Mouse (Mus musculus) forebrain, embryonic 10.5 days (tissue): Measurements from ENCODE around the gene Gm20696. TPM values are rescaled to one million over a fixed set of nuclear protein-coding genes. Genes with fewer than 3 reads are reported as not detected.
A peak's percentile ranks its signal among the peaks of the same experiment; 100 is the strongest.

Experiments used
- DNase-seq: peaks from one replicate; pipeline ENCODE4 v3.0.0-alpha.2; 2017; ENCODE audit warnings: low spot score; ENCODE audit errors: extremely low spot score
- H3K27ac ChIP-seq: fragments of 300-500 bp; sonication (generic); 2 replicates; pipeline ENCODE4 v1.5.1; 2016; ENCODE audit warnings: mild to moderate bottlenecking
- H3K27me3 ChIP-seq: fragments of 300-500 bp; sonication (generic); 2 replicates; pipeline ENCODE4 v1.6.1; 2016; ENCODE audit warnings: mild to moderate bottlenecking; ENCODE audit not compliant: poor library complexity, severe bottlenecking
- H3K36me3 ChIP-seq: fragments of 300-500 bp; sonication (generic); replicated peaks from 2 replicates; pipeline ENCODE4 v1.6.1; 2016; ENCODE audit warnings: mild to moderate bottlenecking, moderate library complexity
- H3K4me1 ChIP-seq: fragments of 300-500 bp; sonication (generic); 2 replicates; pipeline ENCODE4 v1.6.1; 2016
- H3K4me3 ChIP-seq: fragments of 300-500 bp; sonication (generic); 2 replicates; pipeline ENCODE4 v1.5.1; 2016; ENCODE audit warnings: mild to moderate bottlenecking, moderate library complexity
- H3K9me3 ChIP-seq: fragments of 300-500 bp; sonication (generic); 2 replicates; pipeline ENCODE4 v1.6.1; 2016; ENCODE audit warnings: mild to moderate bottlenecking, moderate library complexity
- WGBS: fragments of 180-500 bp; shearing (Covaris S2); methylation state at CpG from one replicate; pipeline ENCODE4 v1.1.7; 2016; 5-methylcytosine and 5-hydroxymethylcytosine counted together
- polyA plus RNA-seq: library from polyadenylated mRNA; unstranded; fragments of >200 nt; fragmentation: Nextera tagmentation; extraction: Ambion mirVana; gene quantifications from 2 replicates; pipeline ENCODE4 v1.2.1, GENCODE M21; 2016

The Gm20696 gene
- polyA plus RNA-seq, 1 experiment from 2014 or later, result 3.6 TPM

DNA sequence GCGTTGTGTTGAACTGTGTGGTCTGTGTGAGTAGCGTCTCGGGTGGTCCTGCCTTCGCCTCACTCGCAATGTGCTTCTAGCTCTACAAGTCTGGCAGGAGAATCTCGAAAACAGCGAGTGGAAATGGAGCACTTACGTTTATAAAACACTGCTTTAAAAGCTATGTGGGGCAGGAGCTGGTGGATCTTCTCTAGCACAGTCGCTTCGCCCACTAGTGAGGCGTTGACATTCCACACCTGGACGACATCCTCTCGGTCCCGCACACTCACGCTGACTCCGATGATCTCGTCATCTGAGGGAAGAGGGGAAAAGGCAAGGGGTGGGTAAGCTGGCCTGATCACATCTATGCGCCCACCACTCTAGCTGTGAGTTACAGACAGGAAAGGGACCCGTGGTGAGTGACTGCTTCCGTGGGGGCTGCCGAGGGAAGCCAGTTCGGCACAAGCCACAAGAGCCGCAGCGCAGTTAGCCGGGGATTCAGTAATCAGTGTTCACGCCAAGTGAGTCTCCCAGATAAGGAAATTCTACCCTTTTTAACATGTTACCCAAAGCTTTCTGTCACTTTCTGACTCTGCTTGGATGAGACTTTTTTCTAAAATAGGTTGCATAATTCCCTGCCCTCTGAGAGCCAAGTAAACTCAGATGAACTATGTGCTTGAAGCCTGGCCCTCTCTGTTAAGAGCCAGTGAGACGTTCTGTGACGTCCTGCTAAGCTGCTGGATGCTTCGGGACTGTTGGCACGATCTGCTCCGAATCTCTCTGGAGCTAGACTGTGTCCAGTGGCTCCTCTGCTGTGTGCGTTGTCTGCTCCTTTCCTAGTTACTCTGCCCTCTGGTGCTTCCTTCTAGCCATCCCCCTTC is 34.2 kb downstream of the Gm20696 start:
- Histone ChIP-seq H3K27me3 (no peaks in the 10 kb centered on the region), H3K9me3 (no peaks in the 10 kb centered on the region), H3K4me1 (peaks cover 10% of the 10 kb centered on the region), H3K36me3 (peaks cover 22% of the 10 kb centered on the region), H3K4me3 (no peak overlapping the region), H3K27ac (no peak overlapping the region)
- DNase-seq, result no peak
- 92% methylated on average over 32 of the region's 32 CpGs for WGBS

DNA sequence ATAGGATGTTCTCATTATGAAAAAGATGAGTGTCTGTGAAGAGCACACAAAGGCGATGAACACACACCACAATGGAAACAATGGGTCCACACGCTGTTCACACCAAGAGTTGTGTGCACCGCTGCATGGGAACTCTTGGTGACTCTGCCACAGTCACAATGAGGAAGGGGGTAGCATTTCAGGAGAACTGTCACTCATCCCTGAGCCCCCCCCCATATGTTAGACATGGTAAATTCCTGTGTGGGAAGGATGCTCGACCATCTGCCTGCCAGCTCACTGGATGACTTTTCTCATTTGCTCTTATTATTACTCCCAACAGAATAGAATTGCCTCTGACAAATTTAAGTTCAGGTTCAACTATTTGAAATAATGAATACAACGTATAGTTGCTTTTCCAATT is 35.0 kb downstream of the Gm20696 start:
- Histone ChIP-seq H3K27ac (no peak overlapping the region), H3K4me1 (peaks cover 10% of the 10 kb centered on the region), H3K27me3 (no peaks in the 10 kb centered on the region), H3K4me3 (no peak overlapping the region), H3K36me3 (peaks cover 22% of the 10 kb centered on the region), H3K9me3 (no peaks in the 10 kb centered on the region)
- WGBS, result 92% methylated on average over 5 of the region's 5 CpGs
- no peak for DNase-seq

GRCm38 (mm10) chr6:99629726-99630458 is 36.7 kb downstream of the Gm20696 start:
- no peaks in the 10 kb centered on the region for H3K9me3 ChIP-seq
- no peak overlapping the region for H3K27ac ChIP-seq
- DNase-seq, result no peak
- no peak overlapping the region for H3K4me3 ChIP-seq
- peaks cover 19% of the 10 kb centered on the region for H3K36me3 ChIP-seq
- H3K27me3 ChIP-seq, result no peaks in the 10 kb centered on the region
- 80% methylated on average over 8 of the region's 8 CpGs for WGBS
- H3K4me1 ChIP-seq, result peaks cover 23% of the 10 kb centered on the region

DNA sequence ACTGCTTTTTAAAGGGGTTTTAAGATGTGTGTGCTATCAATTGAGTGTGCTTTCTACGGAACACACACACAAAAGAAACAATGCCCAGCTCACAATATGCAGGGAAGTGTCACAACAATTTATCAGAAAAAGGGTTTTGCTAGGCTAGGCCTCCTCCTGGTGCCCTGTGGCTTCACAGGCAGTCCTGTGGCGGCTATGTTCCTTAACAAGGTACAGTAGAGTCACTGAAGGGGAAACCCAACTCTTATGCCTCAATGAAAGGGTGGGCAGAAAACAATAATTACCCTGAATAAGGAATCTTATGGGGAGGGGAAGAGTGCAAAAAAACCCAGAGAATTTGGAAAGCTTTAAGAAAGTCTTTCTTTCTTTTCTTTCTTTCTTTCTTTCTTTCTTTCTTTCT is 40.2 kb downstream of the Gm20696 start:
- H3K27ac ChIP-seq, result 0 out of 2 replicates have a peak overlapping the region, but pooled peaks have one; percentile 67
- no peak for DNase-seq
- no peaks in the 10 kb centered on the region for H3K9me3 ChIP-seq
- peaks cover 9% of the 10 kb centered on the region for H3K36me3 ChIP-seq
- no peaks in the 10 kb centered on the region for H3K27me3 ChIP-seq
- H3K4me1 ChIP-seq, result peaks cover 44% of the 10 kb centered on the region
- 46% methylated on average over 2 of the region's 2 CpGs for WGBS
- no peak overlapping the region for H3K4me3 ChIP-seq

GRCm38 (mm10) chr6:99625803-99626202 is 40.8 kb downstream of the Gm20696 start:
- H3K4me1 ChIP-seq, result peaks cover 44% of the 10 kb centered on the region
- DNase-seq, result no peak
- peaks cover 9% of the 10 kb centered on the region for H3K36me3 ChIP-seq
- no peaks in the 10 kb centered on the region for H3K27me3 ChIP-seq
- H3K4me3 ChIP-seq, result no peak overlapping the region
- H3K27ac ChIP-seq, result peak overlapping the region; percentile 67
- 31% methylated on average over 7 of the region's 7 CpGs for WGBS
- H3K9me3 ChIP-seq, result no peaks in the 10 kb centered on the region

DNA sequence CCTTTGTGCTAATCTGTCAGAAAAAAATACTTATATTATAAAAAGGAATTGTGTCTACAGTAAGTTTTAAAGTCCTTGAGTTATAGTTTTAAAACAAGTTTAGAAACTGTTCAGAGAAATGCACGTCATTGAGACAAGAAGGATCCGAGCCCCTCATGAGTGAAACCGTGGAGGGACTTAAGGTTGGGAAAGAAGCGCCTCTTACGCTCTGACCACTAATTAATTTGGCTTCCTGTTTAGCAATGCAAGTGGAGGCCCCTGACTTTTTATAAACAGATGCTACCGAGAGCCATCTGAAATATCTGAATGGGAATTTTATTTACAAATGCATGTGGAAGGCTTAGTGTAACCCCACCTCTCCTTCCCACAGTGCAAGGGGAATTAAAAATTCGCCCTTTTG is 41.3 kb downstream of the Gm20696 start:
- 44% methylated on average over 7 of the region's 7 CpGs for WGBS
- Histone ChIP-seq H3K27ac (peak overlapping the region; percentile 67; the same call in 1 of the 2 replicates), H3K36me3 (peaks cover 9% of the 10 kb centered on the region), H3K4me1 (peaks cover 44% of the 10 kb centered on the region), H3K4me3 (no peak overlapping the region), H3K27me3 (no peaks in the 10 kb centered on the region), H3K9me3 (no peaks in the 10 kb centered on the region)
- DNase-seq, result no peak

GRCm38 (mm10) chr6:99624542-99624941 is 42.1 kb downstream of the Gm20696 start:
- no peaks in the 10 kb centered on the region for H3K27me3 ChIP-seq
- no peak for DNase-seq
- no peak overlapping the region for H3K27ac ChIP-seq
- no peaks in the 10 kb centered on the region for H3K9me3 ChIP-seq
- H3K4me3 ChIP-seq, result no peak overlapping the region
- peaks cover 48% of the 10 kb centered on the region for H3K4me1 ChIP-seq
- 90% methylated on average over 3 of the region's 3 CpGs for WGBS
- H3K36me3 ChIP-seq, result peaks cover 9% of the 10 kb centered on the region

DNA sequence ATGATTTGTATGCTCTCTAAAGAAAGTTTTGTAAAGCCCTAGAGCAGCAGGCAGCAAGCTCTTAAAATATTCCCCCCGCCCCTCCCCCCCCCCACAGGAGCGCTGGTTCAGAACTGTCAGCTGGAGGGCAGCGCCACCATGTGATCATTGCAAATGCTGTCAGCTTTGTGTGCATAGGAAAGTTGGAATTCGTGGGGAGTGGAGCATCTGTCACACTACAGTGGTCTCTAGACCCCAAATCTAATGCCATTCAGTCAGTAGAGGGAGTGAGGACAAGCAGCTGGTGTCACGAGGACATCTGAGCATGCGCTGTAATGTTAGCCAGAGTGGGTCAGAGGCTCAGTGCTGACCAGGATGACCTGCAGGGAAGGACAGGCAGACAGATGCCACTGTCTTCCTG is 43.0 kb downstream of the Gm20696 start:
- peak; percentile 28 for DNase-seq
- Histone ChIP-seq H3K4me3 (no peak overlapping the region), H3K27me3 (no peaks in the 10 kb centered on the region), H3K9me3 (no peaks in the 10 kb centered on the region), H3K36me3 (peaks cover under 1% of the 10 kb centered on the region), H3K4me1 (peaks cover 48% of the 10 kb centered on the region), H3K27ac (no peak overlapping the region)
- 19% methylated on average over 6 of the region's 6 CpGs for WGBS

DNA sequence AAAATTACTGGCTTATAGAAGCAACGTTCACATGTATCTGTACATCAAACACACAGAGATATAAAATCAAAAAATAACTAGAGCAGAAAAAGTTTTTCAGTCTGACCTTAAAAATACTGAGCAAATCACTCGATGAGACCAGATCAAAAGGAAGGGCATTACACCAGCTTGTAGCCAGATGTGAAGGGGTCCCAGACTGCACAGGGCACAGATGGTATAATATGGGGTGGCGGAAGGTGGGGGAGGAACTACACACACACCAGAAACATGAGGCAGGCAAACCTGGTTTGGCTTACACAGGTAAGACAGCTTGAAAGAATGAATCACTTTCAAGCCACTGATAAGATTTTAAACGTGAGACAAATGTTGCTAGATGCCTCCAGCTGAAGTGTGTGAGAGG is 45.4 kb downstream of the Gm20696 start:
- WGBS, result 84% methylated on average over 4 of the region's 4 CpGs
- Histone ChIP-seq H3K36me3 (no peaks in the 10 kb centered on the region), H3K4me3 (no peak overlapping the region), H3K27me3 (peaks cover 18% of the 10 kb centered on the region; the same call in 1 of the 2 replicates), H3K4me1 (peaks cover 54% of the 10 kb centered on the region), H3K27ac (no peak overlapping the region), H3K9me3 (no peaks in the 10 kb centered on the region)
- DNase-seq, result no peak

DNA sequence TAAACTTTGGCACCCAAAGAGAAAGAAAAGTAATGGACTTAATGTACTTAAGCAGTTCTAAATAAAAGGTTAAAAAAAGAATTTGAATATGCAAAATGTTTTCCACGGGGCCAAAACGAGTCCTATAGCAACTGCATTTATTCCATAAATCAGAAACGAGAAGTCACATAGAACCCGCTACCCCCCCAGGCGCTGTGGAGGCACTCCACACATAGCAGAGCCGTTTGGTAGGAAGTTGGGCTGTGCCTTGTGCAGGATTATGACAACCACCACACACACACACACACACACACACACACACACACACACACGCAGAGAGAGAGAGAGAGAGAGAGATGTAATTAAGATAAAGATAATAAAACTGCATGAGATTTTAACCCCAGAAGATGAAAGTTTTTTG is 46.1 kb downstream of the Gm20696 start:
- Histone ChIP-seq H3K4me3 (no peak overlapping the region), H3K4me1 (peaks cover 54% of the 10 kb centered on the region), H3K27me3 (peaks cover 19% of the 10 kb centered on the region; the same call in 1 of the 2 replicates), H3K36me3 (no peaks in the 10 kb centered on the region), H3K27ac (no peak overlapping the region), H3K9me3 (no peaks in the 10 kb centered on the region)
- DNase-seq, result no peak
- WGBS, result 81% methylated on average over 7 of the region's 7 CpGs

DNA sequence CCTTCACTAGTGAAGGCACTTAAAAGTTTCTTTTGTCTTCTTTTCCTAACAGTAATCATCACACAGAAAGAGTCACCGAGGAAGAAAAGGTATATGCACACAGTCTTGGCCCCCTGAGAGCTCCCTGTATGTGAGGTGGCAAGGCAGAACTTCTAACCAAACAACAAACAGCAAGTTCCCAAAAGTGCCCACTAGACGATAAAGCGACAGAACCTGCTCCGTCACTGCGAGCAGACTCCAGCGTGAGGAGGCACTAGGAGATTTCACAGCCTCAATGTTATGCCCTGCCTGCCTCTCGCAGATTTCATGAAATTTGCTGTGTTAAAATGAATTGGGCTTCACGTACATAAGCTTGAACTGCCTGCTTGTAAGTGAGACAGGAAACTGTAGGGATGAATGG is 46.6 kb downstream of the Gm20696 start:
- no peaks in the 10 kb centered on the region for H3K36me3 ChIP-seq
- no peak overlapping the region for H3K27ac ChIP-seq
- peaks cover 55% of the 10 kb centered on the region for H3K4me1 ChIP-seq
- 77% methylated on average over 8 of the region's 8 CpGs for WGBS
- H3K9me3 ChIP-seq, result no peaks in the 10 kb centered on the region
- DNase-seq, result no peak
- peaks cover 20% of the 10 kb centered on the region for H3K27me3 ChIP-seq
- H3K4me3 ChIP-seq, result no peak overlapping the region

GRCm38 (mm10) chr6:99619466-99619865 is 47.1 kb downstream of the Gm20696 start:
- no peak for DNase-seq
- 78% methylated on average over 8 of the region's 8 CpGs for WGBS
- peaks cover 56% of the 10 kb centered on the region for H3K4me1 ChIP-seq
- H3K4me3 ChIP-seq, result no peak overlapping the region
- H3K9me3 ChIP-seq, result no peaks in the 10 kb centered on the region
- no peak overlapping the region for H3K27ac ChIP-seq
- no peaks in the 10 kb centered on the region for H3K36me3 ChIP-seq
- H3K27me3 ChIP-seq, result peaks cover 25% of the 10 kb centered on the region

DNA sequence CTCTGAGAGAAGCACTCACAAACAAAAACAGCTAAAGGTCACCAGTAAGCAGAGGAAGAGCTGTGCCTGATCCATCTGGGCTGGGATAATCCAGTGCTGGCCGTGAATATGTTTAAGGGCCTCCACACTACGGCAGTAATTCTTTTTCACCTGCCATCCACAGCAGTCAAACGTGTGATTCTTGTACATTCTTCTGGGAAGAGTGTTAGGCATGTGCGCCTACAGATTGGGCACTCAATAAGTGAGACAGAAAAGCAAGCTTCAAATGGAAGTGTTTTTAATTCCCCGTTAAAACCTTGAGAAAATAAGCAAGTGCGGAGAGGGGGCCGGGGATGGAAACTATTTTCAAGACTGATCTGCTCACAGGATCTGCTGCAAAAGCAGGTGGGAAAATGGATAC is 48.7 kb downstream of the Gm20696 start:
- peaks cover 39% of the 10 kb centered on the region for H3K27me3 ChIP-seq

More for the DNA sequence above, 48.7 kb downstream of the Gm20696 start:
- DNase-seq, result no peak
- 77% methylated on average over 7 of the region's 7 CpGs for whole genome bisulfite sequencing
- H3K4me3 ChIP-seq, result no peak overlapping the region
- no peaks in the 10 kb centered on the region for H3K9me3 ChIP-seq
- no peak overlapping the region for H3K27ac ChIP-seq
- no peaks in the 10 kb centered on the region for H3K36me3 ChIP-seq
- H3K4me1 ChIP-seq, result peaks cover 47% of the 10 kb centered on the region
